Mouse (Mus musculus) hindbrain, postnatal 0 days (tissue): Measurements from ENCODE around the gene Mta2. TPM values are rescaled to one million over a fixed set of nuclear protein-coding genes. Genes with fewer than 3 reads are reported as not detected.
"Not testable (repeated sequence)": the region's sequence is repeated elsewhere in the genome, so short reads cannot be mapped to it uniquely, and the experiment has no call there.

ENCODE experiments used
- ATAC-seq: fragments of 200-750 bp; cut with Nextera tagmentation; 2 replicates; pipeline ENCODE4 v1.8.0; 2017; ENCODE audit warnings: mild to moderate bottlenecking, moderate TSS enrichment, moderate library complexity
- DNase-seq: peaks from one replicate; pipeline ENCODE4 v3.0.0-alpha.2; 2015; ENCODE audit warnings: low spot score
- H3K27ac ChIP-seq: fragments of 300-500 bp; sonication (generic); 2 replicates; pipeline ENCODE4 v1.5.1; 2014; ENCODE audit warnings: mild to moderate bottlenecking
- H3K27me3 ChIP-seq: fragments of 300-500 bp; sonication (generic); 2 replicates; pipeline ENCODE4 v1.6.1; 2014; ENCODE audit warnings: low read length, mixed read lengths; ENCODE audit not compliant: insufficient read depth
- H3K36me3 ChIP-seq: fragments of 300-500 bp; sonication (generic); 2 replicates; pipeline ENCODE4 v1.6.1; 2014; ENCODE audit warnings: low read length, mixed read lengths; ENCODE audit not compliant: insufficient read depth
- H3K4me1 ChIP-seq: fragments of 300-500 bp; sonication (generic); 2 replicates; pipeline ENCODE4 v1.6.1; 2014; ENCODE audit warnings: antibody characterized with exemption, low read length, mixed read lengths; ENCODE audit not compliant: insufficient read depth
- H3K4me2 ChIP-seq: fragments of 300-500 bp; sonication (generic); 2 replicates; pipeline ENCODE4 v1.6.1; 2014; ENCODE audit warnings: low read depth, mild to moderate bottlenecking, low read length, moderate library complexity, mixed read lengths
- H3K4me3 ChIP-seq: fragments of 300-500 bp; sonication (generic); 2 replicates; pipeline ENCODE4 v1.5.1; 2014; ENCODE audit warnings: low read length
- H3K9ac ChIP-seq: fragments of 300-500 bp; sonication (generic); replicated peaks from 2 replicates; pipeline ENCODE4 v1.6.1; 2014; ENCODE audit warnings: mild to moderate bottlenecking, low read length, moderate library complexity, mixed read lengths
- H3K9me3 ChIP-seq: fragments of 300-500 bp; sonication (generic); 2 replicates; pipeline ENCODE4 v1.6.1; 2016; ENCODE audit warnings: low read length, mixed read lengths
- CTCF ChIP-seq: IDR thresholded peaks from 2 replicates; pipeline ENCODE4 v1.5.1; 2016; ENCODE audit warnings: antibody characterized with exemption, control low read depth, low read depth
- WGBS: fragments of 180-500 bp; shearing (Covaris S2); extraction: QIAGEN DNeasy Blood & Tissue Kit; methylation state at CpG from one replicate; pipeline ENCODE4 v1.1.7; 2014; 5-methylcytosine and 5-hydroxymethylcytosine counted together
- polyA plus RNA-seq: library from polyadenylated mRNA; unstranded; fragments of >200 nt; fragmentation: Nextera tagmentation; extraction: Ambion mirVana; gene quantifications from 2 replicates; pipeline ENCODE4 v1.2.1, GENCODE M21; 2015
- total RNA-seq: library from RNA; depleted of rRNA; stranded (reverse); fragments of >200 nt; gene quantifications from 2 replicates; pipeline ENCODE4 v1.2.3, GENCODE M21; 2014

Mta2 gene
- total and polyA plus RNA-seq, 2 experiments from 2014 or later = 71.4 to 75.2 TPM

- H3K27ac ChIP-seq = peak overlapping the region; percentile 76
- peak overlapping the region; percentile 54; the same call in 1 of the 2 replicates for H3K9ac ChIP-seq
- H3K4me1 ChIP-seq = peaks cover 6% of the 10 kb centered on the region; the same call in 1 of the 2 replicates
- no peak for DNase-seq
- TF ChIP-seq CTCF = no peak
- H3K36me3 ChIP-seq = peaks cover 46% of the 10 kb centered on the region
- no peaks in the 10 kb centered on the region for H3K9me3 ChIP-seq
- WGBS = 71% methylated on average over 8 of the region's 8 CpGs
- H3K4me2 ChIP-seq = peak overlapping the region; percentile 86; the same call in 1 of the 2 replicates
- no peak overlapping the region for H3K4me3 ChIP-seq
- no peak for ATAC-seq
- H3K27me3 ChIP-seq = no peaks in the 10 kb centered on the region
Observed at GRCm38 (mm10) chr19:8965771-8966170, 24.1 kb downstream of the Mta2 start.

DNA sequence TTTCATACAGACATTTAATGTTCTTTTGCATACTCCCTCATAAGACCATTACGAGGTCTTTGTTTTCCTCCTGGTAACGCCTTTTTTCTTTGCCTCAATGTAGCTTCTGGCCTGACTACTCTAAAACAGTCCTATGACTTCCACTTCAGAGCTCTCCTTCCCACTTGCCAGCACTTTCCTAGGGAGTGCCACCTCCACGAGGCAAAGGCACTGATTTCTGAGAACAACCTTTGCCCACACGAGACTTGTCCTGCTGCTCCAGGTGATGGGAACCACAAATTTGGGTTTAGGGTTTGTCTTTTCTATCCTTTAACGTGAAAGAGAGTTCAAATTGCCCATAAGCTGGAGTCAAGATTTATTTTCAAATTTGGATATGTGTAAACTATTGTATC, 24.5 kb downstream of the Mta2 start:
- Histone ChIP-seq H3K27me3 (no peaks in the 10 kb centered on the region), H3K9ac (peak overlapping the region; percentile 54), H3K4me2 (peak overlapping the region; percentile 86), H3K4me1 (peaks cover 6% of the 10 kb centered on the region; the same call in 1 of the 2 replicates), H3K9me3 (no peaks in the 10 kb centered on the region), H3K36me3 (peaks cover 50% of the 10 kb centered on the region), H3K4me3 (peak overlapping the region; percentile 80), H3K27ac (peak overlapping the region; percentile 76)
- ATAC-seq (no peak), DNase-seq (no peak)
- WGBS = 41% methylated on average over 5 of the region's 5 CpGs
- TF ChIP-seq CTCF = no peak

GRCm38 (mm10) chr19:8966590-8967372, 25.1 kb downstream of the Mta2 start, which contains the start of gene Eef1g:
TSS of gene Eef1g (plus strand) at chr19:8967041.
- WGBS = under 1% methylated on average over 52 of the region's 52 CpGs
- peak; percentile 99 for DNase-seq
- peak; percentile 99 for ATAC-seq
- peak within 1 kb of the TSS; percentile 86 for H3K27ac ChIP-seq
- H3K36me3 ChIP-seq = peaks cover 53% of the 10 kb centered on the region
- no peaks in the 10 kb centered on the region for H3K9me3 ChIP-seq
- peaks cover 6% of the 10 kb centered on the region; the same call in 1 of the 2 replicates for H3K4me1 ChIP-seq
- TF ChIP-seq CTCF = no peak
- H3K4me2 ChIP-seq = peak within 1 kb of the TSS; percentile 86
- H3K4me3 ChIP-seq = peak within 1 kb of the TSS; percentile 80
- no peaks in the 10 kb centered on the region for H3K27me3 ChIP-seq
- peak within 1 kb of the TSS; percentile 86 for H3K9ac ChIP-seq

GRCm38 (mm10) chr19:8967373-8967743, 25.7 kb downstream of the Mta2 start:
- DNase-seq = no peak
- H3K4me2 ChIP-seq = peak overlapping the region; percentile 86
- no peaks in the 10 kb centered on the region for H3K9me3 ChIP-seq
- H3K9ac ChIP-seq = peak overlapping the region; percentile 86
- peak overlapping the region; percentile 86 for H3K27ac ChIP-seq
- H3K36me3 ChIP-seq = peaks cover 53% of the 10 kb centered on the region
- H3K27me3 ChIP-seq = no peaks in the 10 kb centered on the region
- H3K4me1 ChIP-seq = peaks cover 6% of the 10 kb centered on the region; the same call in 1 of the 2 replicates
- peak overlapping the region; percentile 80 for H3K4me3 ChIP-seq
- WGBS = under 1% methylated on average over 8 of the region's 8 CpGs
- ATAC-seq = no peak
- TF ChIP-seq CTCF = no peak

- Histone ChIP-seq H3K27me3 (no peaks in the 10 kb centered on the region), H3K4me1 (peaks cover 6% of the 10 kb centered on the region; the same call in 1 of the 2 replicates), H3K4me3 (peak overlapping the region; percentile 80), H3K36me3 (peaks cover 53% of the 10 kb centered on the region), H3K9ac (peak overlapping the region; percentile 86), H3K4me2 (peak overlapping the region; percentile 86), H3K9me3 (no peaks in the 10 kb centered on the region), H3K27ac (peak overlapping the region; percentile 86; the same call in 1 of the 2 replicates)
- TF ChIP-seq CTCF = no peak
- 5% methylated on average over 7 of the region's 9 CpGs for WGBS
- ATAC-seq (no peak), DNase-seq (no peak)
Observed at GRCm38 (mm10) chr19:8967893-8968292, 26.2 kb downstream of the Mta2 start.

- not testable (repeated sequence) for ATAC-seq, H3K4me2 ChIP-seq, H3K27me3 ChIP-seq, H3K27ac ChIP-seq, H3K9me3 ChIP-seq, DNase-seq, H3K9ac ChIP-seq, H3K4me3 ChIP-seq, H3K4me1 ChIP-seq
- peaks cover 48% of the 10 kb centered on the region for H3K36me3 ChIP-seq
- WGBS = 93% methylated on average over 8 of the region's 8 CpGs
Observed at GRCm38 (mm10) chr19:8972491-8972890, 30.8 kb downstream of the Mta2 start.

DNA sequence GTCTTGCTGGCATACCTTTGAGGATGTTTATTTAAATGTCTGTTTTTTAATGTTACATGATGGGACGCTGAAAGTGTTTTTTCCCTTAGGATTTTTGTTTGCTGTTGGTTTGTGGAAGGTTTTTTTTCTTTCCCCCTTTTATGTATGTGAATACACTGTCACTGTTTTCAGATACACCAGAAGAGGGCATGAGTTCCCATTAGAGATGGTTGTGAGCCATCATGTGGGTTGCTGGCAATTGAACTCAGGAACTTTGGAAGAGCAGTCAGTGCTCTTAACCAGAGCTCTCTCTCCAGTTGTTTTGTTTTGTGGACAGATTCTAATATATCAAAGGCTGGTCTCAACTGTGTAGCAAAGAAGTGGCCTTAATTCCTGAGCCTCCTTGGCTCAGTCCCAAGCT, 33.0 kb downstream of the Mta2 start:
- TF ChIP-seq CTCF = peak; percentile 21
- Histone ChIP-seq H3K4me1 (no peaks in the 10 kb centered on the region), H3K27ac (no peak overlapping the region), H3K9ac (no peak overlapping the region), H3K9me3 (no peaks in the 10 kb centered on the region), H3K27me3 (no peaks in the 10 kb centered on the region), H3K4me3 (no peak overlapping the region), H3K36me3 (peaks cover 60% of the 10 kb centered on the region), H3K4me2 (no peak overlapping the region)
- ATAC-seq (no peak), DNase-seq (no peak)
- 92% methylated on average over 1 of the region's 1 CpGs for WGBS
